Mouse (Mus musculus) cerebellum, adult 2 months (tissue): ENCODE measurements around the gene Sspo.

ENCODE experiments used
- CTCF ChIP-seq: fragments of 200-500 bp; IDR thresholded peaks from 2 replicates; pipeline ENCODE4 v1.5.1; 2011; ENCODE audit warnings: low read depth, mild to moderate bottlenecking, control low read depth, low read length, moderate library complexity, borderline replicate concordance; ENCODE audit not compliant: insufficient read depth
- POLR2A ChIP-seq: fragments of 200-500 bp; IDR thresholded peaks from 2 replicates; pipeline ENCODE4 v1.6.1; 2011; ENCODE audit warnings: low read length, control low read depth, borderline replicate concordance; ENCODE audit not compliant: insufficient read depth

GRCm38 (mm10) chr6:48497521-48497920, 49.5 kb downstream of the Sspo start:
- no peak for TF ChIP-seq CTCF
- TF ChIP-seq POLR2A: no peak
